Mouse (Mus musculus) urinary bladder, postnatal 36 days (tissue): ENCODE measurements around the gene Nfic.

Experiments used
- DNase-seq, 2 experiments: peaks; one replicate each; pipeline ENCODE4 v3.0.0; 2022; ENCODE audit warnings: low spot score in 2 of 2, mixed read lengths in 1 of 2

The Nfic gene

DNA sequence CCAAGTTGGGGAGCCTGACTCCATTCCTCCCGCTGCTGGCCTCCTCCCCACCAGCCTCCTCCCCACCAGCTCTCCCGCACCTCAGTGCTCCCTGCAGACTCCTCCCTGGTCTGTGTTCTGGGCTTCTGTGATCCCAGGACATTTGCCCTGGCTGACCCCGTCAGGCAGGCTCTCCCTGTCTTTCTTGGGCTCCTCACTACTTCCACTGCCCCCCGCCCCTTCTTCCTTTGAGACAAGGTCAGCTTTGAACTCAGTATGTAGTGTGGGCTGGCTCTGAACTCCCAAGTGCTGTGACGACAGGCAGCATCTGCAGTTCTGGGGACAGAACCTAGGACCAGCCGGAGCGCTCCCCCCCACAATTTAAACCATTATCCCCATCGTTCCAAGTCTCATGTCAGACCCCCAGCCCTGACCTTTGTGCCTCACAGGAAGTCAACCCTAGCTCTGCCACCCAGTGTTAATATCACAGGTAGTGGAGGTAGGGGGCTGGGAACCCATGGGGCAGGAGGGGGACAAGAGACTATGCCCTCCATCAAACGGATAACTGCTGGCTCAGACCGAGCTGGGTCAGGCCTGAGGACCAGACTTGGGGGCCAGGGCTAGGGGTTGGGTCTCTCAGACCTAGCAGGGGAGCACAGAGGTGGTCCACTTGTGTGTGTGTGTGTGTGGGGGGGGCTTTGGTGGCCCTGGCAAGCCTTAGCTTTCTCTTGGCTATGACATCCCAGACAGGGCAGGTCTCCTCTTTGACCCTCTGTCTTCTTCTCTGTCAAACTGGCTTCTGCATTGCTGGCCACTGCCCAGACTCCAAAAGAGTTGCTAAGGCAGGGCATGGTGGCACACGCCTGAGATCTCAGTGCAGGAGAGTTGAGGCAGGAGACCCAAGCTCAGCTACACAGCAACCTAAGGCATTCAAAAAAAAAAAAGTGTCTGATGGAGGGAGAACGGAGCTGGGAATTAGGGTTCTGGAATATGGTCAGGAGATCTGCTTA, 37.9 kb downstream of the Nfic start:
- DNase-seq, result no peak

DNA sequence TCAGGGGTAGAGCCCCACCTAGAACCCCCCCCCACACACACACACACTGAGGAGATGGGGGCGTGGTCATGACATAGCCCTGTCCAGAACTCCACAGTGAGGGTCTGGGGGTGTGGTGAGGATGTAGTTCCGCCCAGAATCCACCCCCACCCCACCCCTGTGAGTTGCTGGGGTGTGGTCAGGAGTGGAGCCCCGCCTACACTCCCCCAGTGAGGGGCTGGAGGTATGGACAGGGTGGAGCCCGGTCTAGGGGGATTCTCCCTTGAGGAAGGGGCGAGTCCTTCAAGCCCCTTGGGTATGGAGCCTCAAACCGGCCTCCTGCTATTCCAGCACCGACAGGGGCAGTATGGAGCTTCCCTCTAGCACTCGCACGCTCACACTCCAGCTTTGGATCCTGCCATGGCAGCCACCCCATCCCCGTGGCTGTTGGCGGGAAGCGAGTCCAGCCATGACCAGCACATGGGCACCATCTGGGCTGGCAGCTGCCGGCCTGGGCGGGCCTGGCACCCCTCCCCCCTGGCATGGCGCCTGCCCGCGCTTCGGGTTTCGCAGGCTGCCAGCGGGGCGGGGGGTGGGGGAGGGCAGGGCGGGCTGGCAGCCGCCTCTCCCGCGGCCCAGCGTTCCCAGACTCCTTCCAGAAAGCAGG, 38.7 kb downstream of the Nfic start:
- DNase-seq, result peak; percentile 68 to 84

DNA sequence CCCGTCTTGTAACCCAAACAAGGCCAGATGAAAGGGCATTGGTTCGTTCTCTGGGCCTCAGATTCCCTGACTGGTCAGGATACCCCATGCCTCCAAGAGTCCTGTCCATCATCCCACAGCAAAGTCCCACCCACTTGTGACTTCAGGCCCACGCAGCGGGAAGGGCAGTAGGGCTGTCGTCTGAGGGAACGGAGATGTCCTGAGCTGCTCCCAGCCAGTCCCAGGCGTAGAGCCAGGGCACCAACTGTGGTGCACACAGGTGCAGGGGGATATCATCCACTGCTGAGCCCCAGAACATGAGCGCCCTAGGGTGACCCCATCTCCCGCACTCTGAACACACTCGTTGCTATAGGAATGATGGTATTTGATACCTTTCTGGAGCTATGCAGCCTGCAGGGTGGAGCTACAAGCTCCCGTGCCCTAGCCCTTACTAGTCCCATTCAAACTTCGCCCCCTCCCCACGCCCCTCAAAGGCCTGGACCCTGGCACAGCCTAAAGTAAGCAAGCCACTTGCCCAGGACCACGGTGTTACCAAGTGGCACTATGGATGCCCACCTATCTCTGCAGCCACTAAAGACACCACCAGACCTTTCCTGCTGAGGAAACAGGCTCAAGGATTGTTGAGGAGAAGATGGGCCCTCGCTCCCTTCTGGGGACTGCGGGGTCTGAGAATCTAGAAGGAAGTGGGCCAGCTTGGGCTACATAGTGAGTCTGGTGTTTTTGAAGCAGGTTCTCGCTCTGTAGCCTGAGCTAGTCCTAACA, 39.7 kb downstream of the Nfic start:
- DNase-seq, result no peak

DNA sequence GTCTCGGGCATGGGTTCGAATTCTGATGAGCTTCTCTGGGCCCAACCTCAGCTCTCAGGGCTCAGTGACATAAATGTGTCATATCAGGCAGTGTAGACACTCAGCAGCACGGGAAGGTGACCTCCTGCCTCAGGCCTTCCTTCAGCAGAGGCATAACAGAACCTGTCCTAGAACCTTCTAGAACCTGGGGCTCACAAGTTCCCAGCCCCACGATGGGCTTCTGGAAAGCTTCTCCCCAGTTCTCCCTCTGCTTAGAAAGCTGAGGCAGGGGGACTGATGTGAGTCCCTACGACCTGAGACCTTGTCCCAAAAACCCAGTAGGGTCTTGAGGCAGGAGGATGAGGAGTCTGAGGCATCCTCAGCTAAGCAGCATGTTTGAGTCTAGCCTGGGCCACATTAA, 40.3 kb downstream of the Nfic start:
- no peak for DNase-seq

DNA sequence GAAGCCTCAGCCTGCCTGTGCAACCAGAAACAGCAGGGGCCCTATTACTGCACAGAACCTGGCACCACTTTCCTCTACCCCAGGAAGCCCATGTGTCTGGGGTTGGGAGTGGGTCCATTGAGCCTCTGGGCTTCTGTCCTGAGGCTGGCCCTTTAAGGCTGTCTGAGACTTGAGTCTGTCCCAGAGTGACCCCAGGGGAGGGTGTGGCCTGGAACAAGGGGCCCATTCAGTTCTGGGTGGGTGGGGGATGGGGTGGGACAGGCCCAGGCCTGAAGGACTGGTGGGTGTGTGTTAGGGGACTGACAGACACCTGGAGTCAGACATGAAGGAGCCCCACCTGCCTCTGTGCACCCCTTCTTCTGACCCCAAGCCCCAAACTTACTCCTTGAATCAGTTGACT, 40.8 kb downstream of the Nfic start:
- no peak for DNase-seq

DNA sequence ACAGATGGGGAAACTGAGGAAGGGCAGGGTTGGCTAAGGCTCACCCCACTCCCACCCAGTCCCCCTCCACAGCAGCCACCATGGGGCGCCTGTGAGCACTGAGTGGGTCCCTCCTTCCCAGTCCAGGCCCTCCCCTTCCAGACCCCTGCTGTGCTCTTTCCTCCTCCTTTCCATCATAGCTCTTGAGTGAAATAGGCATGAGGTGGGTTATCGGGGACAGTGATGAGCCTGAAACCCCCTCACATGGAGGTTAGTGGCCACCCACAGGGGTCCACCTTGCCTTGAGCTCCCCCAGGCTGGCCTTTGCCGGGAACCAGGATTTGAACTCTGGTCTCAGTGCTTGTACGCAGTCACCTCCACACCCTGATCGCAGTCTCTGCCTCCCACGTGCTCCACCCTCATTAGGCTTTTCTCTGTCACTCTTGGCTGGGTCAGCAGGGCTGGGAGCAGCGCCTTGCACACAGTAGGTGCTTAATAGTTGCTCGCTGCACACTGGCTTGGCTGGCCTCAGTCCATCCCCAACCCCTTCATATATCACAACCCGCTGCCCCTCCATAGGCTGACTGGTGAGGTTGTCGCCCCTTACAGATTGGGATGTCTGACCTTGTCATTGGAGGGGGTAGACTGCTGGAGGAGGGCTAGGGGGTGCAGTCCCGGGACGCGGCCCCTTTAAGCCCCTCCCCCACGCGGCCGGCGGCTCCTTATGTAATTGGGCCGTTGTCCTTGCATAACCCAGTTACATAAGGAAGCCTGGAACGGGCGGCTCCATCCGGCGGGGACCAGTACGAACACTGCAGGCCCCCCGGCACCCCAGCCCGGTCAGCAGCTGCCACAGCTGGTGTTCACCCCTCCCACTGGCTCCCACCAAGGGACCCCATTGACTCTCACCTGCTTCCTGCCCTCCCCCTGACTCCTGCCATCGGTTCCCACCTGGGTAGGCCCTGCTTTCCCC, 41.8 kb downstream of the Nfic start:
- DNase-seq, result peak; percentile 74 to 89

DNA sequence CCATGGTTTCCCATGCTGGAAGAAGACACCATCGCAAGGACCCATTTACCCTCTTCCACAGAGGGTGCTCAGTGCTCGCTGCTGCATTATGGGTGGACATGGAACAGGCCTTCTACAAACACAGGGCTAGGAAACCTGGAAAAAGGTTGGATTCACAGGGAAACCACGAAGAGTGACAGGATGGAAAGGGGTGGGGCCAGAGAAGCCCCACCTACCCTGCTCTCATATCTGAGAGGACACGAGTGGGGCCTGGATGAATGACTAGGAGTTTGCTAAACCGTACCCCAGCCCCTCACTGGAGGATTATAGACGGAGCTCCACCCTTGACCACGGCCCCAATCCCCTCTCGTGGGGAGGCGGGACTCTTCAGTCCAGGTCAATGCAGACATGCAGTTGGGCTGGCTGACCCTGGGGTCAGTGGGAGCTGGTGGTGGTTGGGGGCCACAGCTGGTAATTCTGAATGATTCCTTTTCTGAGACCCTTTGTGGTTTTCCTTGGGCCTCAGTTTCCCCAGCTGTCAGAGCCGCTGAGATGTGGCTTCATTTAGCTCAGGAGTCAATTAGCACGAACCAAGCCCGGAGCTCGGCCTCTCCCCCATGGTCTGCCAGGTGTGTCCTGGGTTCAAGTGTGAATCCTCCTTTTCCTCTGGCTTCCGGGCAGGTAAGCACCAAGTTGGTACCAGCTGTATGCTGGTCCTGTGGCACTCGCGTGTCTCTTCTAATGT, 42.7 kb downstream of the Nfic start:
- no peak for DNase-seq

DNA sequence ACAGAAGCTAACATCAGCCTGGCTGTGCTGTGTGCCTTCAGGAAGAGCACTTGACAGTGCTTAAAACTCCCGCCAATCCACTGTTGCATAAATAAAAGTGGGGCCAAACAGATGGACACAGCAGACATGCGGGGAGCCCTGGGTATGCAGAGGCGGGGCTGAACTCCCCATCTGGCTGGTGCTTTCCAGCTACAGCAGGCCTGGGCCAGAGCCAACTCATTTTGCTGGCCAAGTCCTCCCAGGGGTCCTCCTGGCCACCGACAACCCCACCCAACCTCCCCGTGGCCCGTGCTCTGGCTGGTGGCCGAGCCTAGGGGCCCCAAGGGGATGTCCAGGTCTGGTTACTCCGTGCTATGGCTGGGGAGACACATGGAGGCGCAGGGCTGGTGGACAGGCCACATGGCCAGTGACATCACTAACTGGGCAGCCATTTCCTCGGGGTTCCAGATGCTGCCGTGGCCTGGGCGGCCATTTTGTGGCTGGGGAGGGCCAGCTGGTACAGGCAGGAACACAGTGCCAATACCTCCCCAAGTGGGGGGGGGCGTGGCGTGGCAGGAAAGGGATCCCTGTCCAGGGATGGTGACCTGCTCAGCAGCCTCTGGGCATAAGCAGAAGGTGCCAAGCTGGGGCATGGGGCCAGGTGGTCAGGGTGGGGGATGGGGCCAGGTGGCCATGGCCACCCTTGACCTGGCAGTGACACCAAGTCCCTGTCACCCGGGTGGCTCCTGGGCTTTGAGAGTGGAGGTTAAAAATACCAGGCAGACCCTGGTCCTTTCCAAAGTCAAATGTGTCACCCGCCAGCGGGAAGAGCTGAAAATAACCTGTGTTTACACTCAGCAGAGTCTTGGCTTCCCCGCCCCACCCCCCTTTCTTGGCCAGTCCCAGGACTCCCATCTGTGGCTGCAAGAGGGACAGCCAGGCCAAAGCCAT, 43.7 kb downstream of the Nfic start:
- DNase-seq, result peak; percentile 56 to 86

DNA sequence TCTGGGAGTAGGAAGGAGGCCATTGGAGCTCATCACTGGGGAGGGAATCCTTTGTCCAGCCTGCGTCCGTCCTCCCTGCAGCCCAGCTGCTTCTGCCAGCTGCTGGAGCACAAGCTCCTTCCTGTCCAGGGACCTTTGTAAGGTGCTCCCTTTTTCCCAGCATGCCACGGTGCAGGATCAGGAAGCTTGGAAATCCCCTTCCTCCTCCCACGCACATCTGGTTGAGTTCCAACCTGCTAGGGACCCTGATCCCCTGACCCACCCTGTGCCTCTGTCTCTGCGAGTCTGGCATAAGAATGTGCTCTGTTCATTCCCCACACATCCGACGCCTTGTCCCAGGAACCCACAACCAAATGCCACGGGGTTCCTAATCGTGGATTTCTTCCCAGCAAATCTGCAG, 44.5 kb downstream of the Nfic start:
- no peak for DNase-seq

DNA sequence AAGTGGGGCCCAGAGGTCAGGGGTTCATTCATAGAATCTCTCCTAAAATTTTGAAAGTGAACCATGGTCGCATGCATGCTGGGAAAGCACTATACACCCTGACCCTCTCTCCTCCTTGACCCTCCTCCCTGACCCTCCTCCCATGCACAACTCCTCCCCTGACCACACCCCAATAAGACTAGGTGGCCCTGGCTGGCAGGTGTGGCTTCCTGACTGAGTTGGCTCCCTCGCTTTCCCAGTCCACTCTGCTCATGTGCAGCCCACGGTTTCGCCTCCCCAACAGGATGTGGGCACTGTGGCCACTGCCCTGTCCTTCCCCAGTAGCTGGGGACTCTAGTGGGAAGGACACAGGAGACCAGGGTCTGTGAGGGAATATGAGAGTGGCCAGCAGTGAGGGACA, 45.1 kb downstream of the Nfic start:
- DNase-seq, result no peak

DNA sequence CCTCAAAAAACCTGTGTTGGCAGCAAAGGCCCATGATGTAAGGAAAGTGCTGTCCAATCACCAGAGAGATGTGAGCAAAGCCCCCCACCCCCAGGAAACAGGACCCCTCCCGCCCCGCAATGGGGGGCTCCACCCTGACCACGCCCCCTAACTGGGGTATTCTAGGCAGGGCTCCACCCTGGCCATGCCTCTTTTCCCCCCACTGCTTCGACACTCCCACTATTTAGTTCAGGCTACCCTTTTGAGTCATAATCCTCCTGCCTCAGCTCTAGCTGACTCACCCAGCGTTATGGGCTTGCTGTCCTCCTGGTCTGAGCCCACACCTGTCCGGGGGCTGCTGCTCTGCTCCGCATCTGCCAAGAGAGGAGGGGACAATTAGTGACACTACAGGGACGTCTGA, 46.1 kb downstream of the Nfic start:
- DNase-seq, result no peak

DNA sequence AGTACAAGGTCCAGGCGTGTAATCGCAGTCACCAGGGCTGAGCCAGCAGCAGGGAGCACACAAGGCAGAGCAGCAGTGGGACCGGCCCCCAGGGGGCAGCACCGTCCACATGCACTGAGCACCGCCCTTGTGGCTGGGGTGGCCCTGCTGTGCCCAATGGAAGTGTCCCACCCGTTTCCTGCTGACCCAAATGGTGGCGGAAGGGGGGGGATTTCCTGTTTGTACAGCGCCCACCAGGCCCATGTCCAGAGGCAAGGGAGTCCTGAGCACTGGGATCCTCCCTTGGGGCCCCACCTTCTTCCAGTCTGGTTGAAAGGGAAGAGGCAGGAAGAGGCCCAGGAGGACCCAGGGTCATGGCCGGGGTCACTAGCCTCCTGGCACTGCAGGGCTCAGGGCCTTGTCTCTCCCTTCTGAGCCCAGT, 46.6 kb downstream of the Nfic start:
- peak; percentile 68 to 82 for DNase-seq

DNA sequence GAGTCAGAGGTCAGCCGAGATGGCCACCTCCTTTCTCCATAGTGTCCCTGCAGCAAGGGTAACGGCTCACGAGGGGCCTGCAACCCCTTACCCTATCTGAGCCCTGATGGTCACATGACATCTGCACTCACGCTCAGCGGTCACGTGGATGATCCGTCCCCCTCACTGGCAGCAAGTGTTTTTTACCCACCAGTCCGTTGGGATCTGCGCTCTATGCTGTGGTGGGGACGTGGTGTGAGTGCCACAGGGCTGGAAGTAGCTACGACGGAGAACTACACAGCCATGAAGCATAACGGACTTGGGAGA, 47.1 kb downstream of the Nfic start:
- DNase-seq, result no peak

DNA sequence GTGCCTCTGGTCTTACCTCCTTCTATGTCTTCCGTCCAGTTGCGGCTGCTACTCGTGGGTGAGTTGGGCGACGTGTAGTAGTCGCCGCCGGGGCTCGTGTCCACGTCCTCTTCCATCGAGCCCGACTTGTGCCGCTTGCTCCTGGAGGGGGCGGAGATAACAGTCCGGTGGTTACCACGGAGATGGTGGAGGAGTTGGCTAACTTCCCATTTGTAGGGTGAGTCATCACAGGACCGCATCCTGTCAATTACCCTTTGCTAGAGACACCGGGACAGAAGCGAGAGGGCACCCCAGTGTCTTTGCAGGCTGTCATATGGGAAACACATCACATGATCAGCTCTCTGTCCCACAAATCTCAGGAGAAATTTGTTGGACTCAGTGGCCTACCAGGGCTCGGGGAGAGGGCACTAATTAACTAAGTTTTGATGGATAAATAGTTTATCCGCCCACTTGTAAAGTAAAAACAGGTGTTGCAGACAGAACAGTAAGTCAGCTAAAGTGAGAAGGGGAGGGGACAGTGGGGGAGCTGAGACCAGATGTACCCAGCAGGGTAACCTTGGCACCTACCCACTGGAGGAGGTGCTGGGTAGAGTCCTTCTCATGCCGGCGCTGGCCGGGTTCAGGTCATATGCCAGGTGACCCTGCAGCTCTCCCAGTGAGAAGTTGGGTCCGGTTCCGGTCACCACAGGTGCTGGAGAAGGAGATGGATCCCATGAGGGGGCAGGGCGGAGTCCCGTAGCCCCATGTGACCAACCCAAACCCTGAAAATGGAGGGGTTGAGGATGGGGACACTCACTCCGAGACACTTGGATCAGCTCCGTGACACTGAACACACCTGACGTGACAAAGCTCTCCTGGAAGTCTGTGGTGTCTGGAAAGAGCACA, 47.7 kb downstream of the Nfic start:
- DNase-seq, result peak; percentile 78 to 79

DNA sequence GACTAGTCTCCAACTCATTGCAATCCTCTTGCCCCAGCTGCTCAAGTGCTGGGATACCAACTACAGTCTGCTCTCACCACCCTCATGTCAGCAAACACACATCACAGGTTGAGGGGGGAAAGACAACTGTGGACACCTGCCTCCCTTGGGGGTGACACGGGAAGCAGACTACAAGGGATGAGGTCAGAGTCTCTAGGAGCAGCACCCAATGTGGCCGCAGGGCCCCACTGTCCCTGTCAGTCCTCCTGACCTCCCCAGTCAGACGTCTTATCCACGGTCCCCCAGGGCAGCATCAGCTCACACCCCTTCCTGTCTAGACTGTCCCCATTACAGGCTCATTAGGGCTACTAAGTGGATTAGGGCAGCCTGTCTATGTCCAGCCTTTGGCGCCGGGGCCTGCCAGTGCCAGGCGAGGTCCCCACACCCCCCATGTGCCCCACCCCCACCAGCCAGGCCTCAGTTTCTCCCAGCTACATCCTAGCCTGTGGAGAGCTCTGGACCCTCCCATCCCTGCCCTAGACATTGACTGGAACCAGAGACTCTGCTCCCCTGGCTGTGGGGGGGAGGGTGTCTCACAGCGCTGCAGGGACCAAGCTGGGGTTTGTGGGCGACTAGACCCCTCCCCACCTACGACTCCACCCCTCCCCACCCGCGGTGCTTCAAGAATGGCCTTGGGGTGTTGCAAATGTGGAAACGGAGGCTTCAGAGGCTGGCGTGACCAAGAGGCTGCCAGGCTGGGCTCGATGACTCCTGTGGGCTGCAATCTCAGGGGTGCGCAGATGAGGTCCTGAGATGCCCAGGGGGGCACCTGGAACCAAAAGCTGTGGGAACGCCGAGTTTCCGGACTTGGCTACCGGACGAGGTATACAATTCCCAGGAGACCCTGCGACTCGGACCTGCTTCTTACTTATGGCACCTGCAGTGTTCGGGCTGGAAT, 48.7 kb downstream of the Nfic start:
- DNase-seq, result no peak

DNA sequence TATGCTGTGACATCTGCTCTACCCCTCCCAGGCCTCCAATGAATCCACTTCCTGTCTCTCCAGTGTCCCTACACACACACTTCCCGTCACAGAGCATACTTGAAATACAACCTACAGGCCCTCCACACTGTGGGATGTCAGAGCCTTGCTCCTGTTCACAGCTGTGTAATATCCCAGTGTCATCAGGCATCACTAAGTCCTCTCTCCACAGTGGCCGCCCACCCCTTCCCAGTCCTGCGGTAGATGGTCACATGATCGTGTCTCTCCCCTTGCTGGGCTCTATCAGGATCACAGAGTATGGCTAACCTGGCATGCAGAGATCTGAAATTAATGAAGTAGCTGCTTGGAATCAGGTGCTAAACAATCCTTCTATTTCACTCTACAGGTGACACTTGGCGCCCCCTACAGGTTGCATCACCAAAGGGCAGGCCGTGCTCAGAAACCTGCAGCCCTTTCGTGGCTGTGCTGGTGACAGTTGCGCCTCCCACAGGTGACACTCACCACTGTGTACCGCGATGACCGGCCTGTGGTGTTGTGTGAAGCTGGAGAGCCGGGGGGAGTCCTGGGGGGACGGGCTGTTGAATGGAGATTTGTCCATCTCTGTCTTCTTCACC, 49.7 kb downstream of the Nfic start:
- no peak for DNase-seq

DNA sequence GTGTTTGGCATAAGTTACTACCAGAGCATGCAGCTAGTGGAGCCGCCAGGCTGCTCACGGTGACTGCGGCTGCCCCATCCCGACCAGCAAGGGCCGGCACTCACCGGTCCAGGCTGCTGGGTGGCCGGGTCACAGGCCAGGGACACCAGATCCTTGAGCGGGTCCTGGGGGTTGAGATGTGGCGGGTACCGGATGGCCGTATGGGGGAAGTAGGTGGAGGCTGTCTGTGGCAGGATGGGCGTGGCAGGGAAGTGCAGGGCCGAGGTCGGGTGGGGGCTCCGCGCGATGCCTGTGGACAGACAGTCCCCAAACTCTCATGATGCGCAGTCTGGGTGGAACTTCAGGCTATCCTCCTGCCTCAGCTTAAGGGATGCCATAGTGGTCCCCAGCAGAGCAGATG, 50.7 kb downstream of the Nfic start:
- DNase-seq, result no peak
